19 mouse cellular contexts compared by ENCODE assay signal in genomic region chr16:45894998-45895397, GRCm38 (mm10). TPM values are rescaled to one million over a fixed set of nuclear protein-coding genes. Genes with fewer than 3 reads are reported as not detected.
DNase-seq lines count a peak whose midpoint lies in the region; ATAC-seq and TF ChIP-seq lines count a peak whose summit lies in the region.
"Had no signal": no experiment of that assay in that cellular context is flagged by ENCODE, and none has a peak within 500 bp of the region (broad histone marks: within the 10 kb centered on the region; RNA-seq: fewer than 3 reads in every experiment).

No protein-coding gene starts in this region.

- no peaks in the 10 kb centered on the region for H3K27me3 ChIP-seq in kidney, adult 2 months (replicated peaks; ENCODE audit: control insufficient read depth, insufficient read depth, low read length)
- no peaks in the 10 kb centered on the region for H3K27me3 ChIP-seq in kidney, embryonic 14.5 days (ENCODE audit: control insufficient read depth, insufficient read depth, low read length)
- no peaks in the 10 kb centered on the region for H3K27me3 ChIP-seq in embryonic facial prominence, embryonic 12.5 days
- H3K27me3 ChIP-seq: CH12.LX; forebrain, embryonic 15.5 days; heart, embryonic 13.5 days; hindbrain, embryonic 12.5 days; Patski had no signal

- no peak overlapping the region for H3K9ac ChIP-seq in kidney, embryonic 14.5 days (ENCODE audit: low read depth, low read length)
- no peak overlapping the region for H3K9ac ChIP-seq in embryonic facial prominence, embryonic 12.5 days
- H3K9ac ChIP-seq: forebrain, embryonic 15.5 days; heart, embryonic 13.5 days; hindbrain, embryonic 12.5 days had no signal

- no peaks in the 10 kb centered on the region for H3K36me3 ChIP-seq in kidney, adult 2 months (ENCODE audit: control insufficient read depth, insufficient read depth, low read length)
- H3K36me3 ChIP-seq in kidney, embryonic 14.5 days (ENCODE audit: control insufficient read depth, insufficient read depth, low read length), result no peaks in the 10 kb centered on the region
- H3K36me3 ChIP-seq in embryonic facial prominence, embryonic 12.5 days, result no peaks in the 10 kb centered on the region
- H3K36me3 ChIP-seq: forebrain, embryonic 15.5 days; heart, embryonic 13.5 days; hindbrain, embryonic 12.5 days had no signal

- H3K4me2 ChIP-seq in kidney, embryonic 14.5 days (replicated peaks; ENCODE audit: low read depth, low read length), result no peak overlapping the region
- no peak overlapping the region for H3K4me2 ChIP-seq in embryonic facial prominence, embryonic 12.5 days (replicated peaks)
- H3K4me2 ChIP-seq: forebrain, embryonic 15.5 days; heart, embryonic 13.5 days; hindbrain, embryonic 12.5 days had no signal

- TF ChIP-seq CTCF in kidney, adult 2 months (conservative IDR thresholded peaks at IDR 0.05; ENCODE audit: insufficient read depth, insufficient read length, low read depth, low read length), result no peak
- no peak for TF ChIP-seq CTCF in embryonic fibroblast, embryonic 13.5 days (IDR thresholded peaks at IDR 0.05; ENCODE audit: borderline replicate concordance, insufficient read depth, low read length)

- 89% methylated on average over 5 of the region's 5 CpGs for WGBS in kidney, adult 2 months
- 87% methylated on average over 5 of the region's 5 CpGs for WGBS in kidney, embryonic 14.5 days
- 25% methylated on average over 5 of the region's 5 CpGs for WGBS in embryonic facial prominence, embryonic 12.5 days

- ATAC-seq in kidney, embryonic 14.5 days (ENCODE audit: low FRiP score, low TSS enrichment), result no peak
- no peak for ATAC-seq in embryonic facial prominence, embryonic 12.5 days (ENCODE audit: insufficient number of reproducible peaks, insufficient read depth, low FRiP score, low TSS enrichment)
- ATAC-seq: activated CD4-positive, CD25-positive, alpha-beta regulatory T cell, adult 4 months; forebrain, embryonic 15.5 days; hindbrain, postnatal 0 days; Patski had no signal

- no peaks in the 10 kb centered on the region for H3K9me3 ChIP-seq in kidney, embryonic 14.5 days (ENCODE audit: control insufficient read depth, low read length)
- no peaks in the 10 kb centered on the region for H3K9me3 ChIP-seq in embryonic facial prominence, embryonic 12.5 days
- H3K9me3 ChIP-seq: forebrain, embryonic 15.5 days; heart, embryonic 13.5 days; hindbrain, embryonic 12.5 days had no signal

- peaks cover 36% of the 10 kb centered on the region for H3K4me1 ChIP-seq in kidney, adult 2 months (ENCODE audit: control insufficient read depth, insufficient read depth, low read length)
- peaks cover 10% of the 10 kb centered on the region; the same call in 1 of the 2 replicates for H3K4me1 ChIP-seq in kidney, embryonic 14.5 days (ENCODE audit: control insufficient read depth, insufficient read depth, low read length)
- peaks cover 26% of the 10 kb centered on the region for H3K4me1 ChIP-seq in embryonic facial prominence, embryonic 12.5 days
- peaks cover 17% of the 10 kb centered on the region for H3K4me1 ChIP-seq in embryonic fibroblast, embryonic 13.5 days (ENCODE audit: control insufficient read depth, insufficient read depth, low read length)
- H3K4me1 ChIP-seq: forebrain, embryonic 15.5 days; hindbrain, embryonic 12.5 days had no signal

- H3K27ac ChIP-seq in kidney, adult 2 months (ENCODE audit: insufficient read depth, low read depth, low read length), result peak overlapping the region; percentile 71
- no peak overlapping the region for H3K27ac ChIP-seq in kidney, embryonic 14.5 days (ENCODE audit: low read depth, low read length)
- H3K27ac ChIP-seq in embryonic facial prominence, embryonic 12.5 days, result peak overlapping the region; percentile 75; the same call in 1 of the 2 replicates
- peak overlapping the region; percentile 41 for H3K27ac ChIP-seq in embryonic fibroblast, embryonic 13.5 days (ENCODE audit: insufficient read depth, low read length)
- H3K27ac ChIP-seq: forebrain, embryonic 15.5 days; heart, embryonic 13.5 days; hindbrain, embryonic 12.5 days; hindbrain, postnatal 0 days had no signal

- H3K4me3 ChIP-seq in kidney, adult 2 months (ENCODE audit: insufficient read depth, low read depth, low read length), result no peak overlapping the region
- H3K4me3 ChIP-seq in kidney, embryonic 14.5 days (ENCODE audit: low read length), result no peak overlapping the region
- H3K4me3 ChIP-seq in embryonic facial prominence, embryonic 12.5 days, result no peak overlapping the region
- H3K4me3 ChIP-seq in embryonic fibroblast, embryonic 13.5 days (ENCODE audit: insufficient read depth, low read length), result no peak overlapping the region
- H3K4me3 ChIP-seq: forebrain, embryonic 15.5 days; heart, embryonic 13.5 days; hindbrain, embryonic 12.5 days had no signal

- no peak for TF ChIP-seq POLR2A in kidney, adult 2 months (IDR thresholded peaks at IDR 0.05; ENCODE audit: low read depth, low read length)
- TF ChIP-seq POLR2A in embryonic fibroblast, embryonic 13.5 days (IDR thresholded peaks at IDR 0.05; ENCODE audit: low read depth, low read length), result no peak

- DNase-seq in kidney, adult 2 months, result no peak
- no peak for DNase-seq in neural tube, embryonic 10.5 days (ENCODE audit: extremely low spot score, low spot score)
- no peak for DNase-seq in lung, postnatal 4 days
- DNase-seq: adrenal gland, postnatal 36 days; cerebellum, adult 2 months; cerebellum, postnatal 10 days; gastrocnemius, postnatal 36 days; heart, adult 11 months; heart, postnatal 36 days had no signal

RNA-seq across cellular contexts. Expression of gene Phldb2, which starts 58.4 kb away (rescaled TPM):
- polyA plus RNA-seq in kidney, adult 2 months (2012; rRNA removed), result 55.4 and 73.5 TPM in 2 replicates
- polyA plus RNA-seq in kidney, embryonic 14.5 days (2014; fragmentation: Nextera tagmentation; extraction: Ambion mirVana), result 48.1 and 79.3 TPM in 2 replicates
- polyA plus RNA-seq in embryonic facial prominence, embryonic 12.5 days (2016; fragmentation: Nextera tagmentation; extraction: Ambion mirVana), result 72.5 and 77.8 TPM in 2 replicates
- polyA plus RNA-seq in embryonic fibroblast, embryonic 13.5 days (2011; ENCODE audit: insufficient read length, low read depth, missing spikeins), result 253 and 317 TPM in 2 replicates
- polyA plus RNA-seq: activated CD4-positive, CD25-positive, alpha-beta regulatory T cell, adult 4 months had no signal
